Mouse (Mus musculus) brain, embryonic 14.5 days (tissue): ENCODE measurements at regions not wholly inside any gene's neighbourhood (a gene's known extent, or its start where the extent isn't known, plus 50 kb on each side); places are given as distances from the start of the nearest gene placed in this dataset.

Experiments
- CTCF ChIP-seq: fragments of 200-500 bp; IDR thresholded peaks from 2 replicates; pipeline ENCODE4 v1.5.1; 2012; ENCODE audit warnings: inconsistent platforms, mild to moderate bottlenecking, moderate library complexity, borderline replicate concordance; ENCODE audit not compliant: insufficient read depth, insufficient read length; ENCODE audit errors: extremely low read depth
- POLR2A ChIP-seq: fragments of 200-500 bp; IDR thresholded peaks from 2 replicates; pipeline ENCODE4 v1.6.1; 2012; ENCODE audit warnings: mild to moderate bottlenecking, inconsistent platforms, borderline replicate concordance; ENCODE audit not compliant: poor library complexity, insufficient read depth, insufficient read length, severe bottlenecking; ENCODE audit errors: extremely low read depth

GRCm38 (mm10) chr12:13709806-13710205 lies 440.9 kb downstream of the Nbas start:
- TF ChIP-seq POLR2A: no peak
- no peak for TF ChIP-seq CTCF
